Mouse (Mus musculus): ENCODE measurements at regions not wholly inside any gene's neighbourhood (a gene's known extent, or its start where the extent isn't known, plus 50 kb on each side); places are given as distances from the start of the nearest gene placed in this dataset.

GRCm38 (mm10) chr12:9271484-9271883 lies 241.7 kb downstream of the Ttc32 start:
- Histone ChIP-seq H3K4me3 (ENCODE audit: low read length) (no peak overlapping the region), H3K9me3 (ENCODE audit: control insufficient read depth, low read length) (no peaks in the 10 kb centered on the region), H3K4me2 (replicated peaks; ENCODE audit: low read depth, low read length) (no peak overlapping the region), H3K9ac (ENCODE audit: low read depth, low read length) (no peak overlapping the region), H3K4me1 (ENCODE audit: control insufficient read depth, insufficient read depth, low read length) (no peaks in the 10 kb centered on the region), H3K27ac (ENCODE audit: low read depth, low read length) (no peak overlapping the region), H3K27me3 (ENCODE audit: control insufficient read depth, insufficient read depth, low read length) (no peaks in the 10 kb centered on the region), H3K36me3 (ENCODE audit: control insufficient read depth, insufficient read depth, low read length) (no peaks in the 10 kb centered on the region)
- no peak for ATAC-seq (ENCODE audit: low FRiP score, low TSS enrichment)
- WGBS: 92% methylated on average over 2 of the region's 2 CpGs

DNA sequence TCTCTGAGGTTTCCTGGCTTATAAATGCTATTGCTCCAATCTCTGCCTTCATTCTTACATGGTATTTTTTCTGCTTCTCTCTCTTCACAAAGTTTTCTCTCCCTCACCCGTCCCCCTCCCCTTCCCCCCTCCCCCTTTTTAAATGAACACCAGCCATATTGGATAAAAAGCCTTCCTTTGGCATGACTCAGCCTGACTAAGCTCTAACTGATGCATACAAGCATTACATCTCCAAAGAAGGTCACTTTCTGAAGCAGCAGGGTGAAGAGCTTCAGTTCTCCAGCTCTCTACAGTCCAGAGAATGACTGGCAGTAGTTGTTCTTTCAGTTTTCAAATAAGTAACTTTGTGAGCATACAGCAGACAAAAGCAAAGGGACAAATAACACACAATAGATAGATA lies 244.4 kb downstream of the Ttc32 start:
- H3K9ac ChIP-seq (ENCODE audit: low read depth, low read length): no peak overlapping the region
- H3K9me3 ChIP-seq (ENCODE audit: control insufficient read depth, low read length): no peaks in the 10 kb centered on the region
- 50% methylated on average over 1 of the region's 1 CpGs for WGBS
- H3K4me2 ChIP-seq (replicated peaks; ENCODE audit: low read depth, low read length): no peak overlapping the region
- H3K36me3 ChIP-seq (ENCODE audit: control insufficient read depth, insufficient read depth, low read length): no peaks in the 10 kb centered on the region
- H3K4me3 ChIP-seq (ENCODE audit: low read length): no peak overlapping the region
- H3K4me1 ChIP-seq (ENCODE audit: control insufficient read depth, insufficient read depth, low read length): no peaks in the 10 kb centered on the region
- H3K27me3 ChIP-seq (ENCODE audit: control insufficient read depth, insufficient read depth, low read length): no peaks in the 10 kb centered on the region; the same call in 1 of the 2 replicates
- no peak for ATAC-seq (ENCODE audit: low FRiP score, low TSS enrichment)
- H3K27ac ChIP-seq (ENCODE audit: low read depth, low read length): no peak overlapping the region

DNA sequence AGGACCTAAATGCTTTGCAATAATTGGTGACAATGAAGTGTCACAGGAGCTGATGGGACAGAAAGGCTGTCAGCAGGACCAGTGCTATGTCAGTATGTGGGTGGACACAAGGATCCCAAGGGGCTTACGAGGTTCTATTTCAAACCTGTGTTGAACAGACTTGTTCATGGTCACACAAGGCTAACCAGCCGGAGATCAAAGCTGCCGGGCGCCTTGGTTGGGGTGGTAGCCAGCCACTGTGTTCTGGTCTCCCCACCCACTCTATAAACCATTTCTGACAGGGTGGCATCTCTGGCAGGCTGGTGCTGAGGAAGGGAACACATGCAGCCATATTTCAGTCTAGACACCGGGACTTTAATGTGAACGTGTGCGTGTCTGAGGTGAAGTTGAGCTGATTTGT lies 245.9 kb downstream of the Ttc32 start:
- Histone ChIP-seq H3K4me3 (ENCODE audit: low read length) (no peak overlapping the region), H3K9ac (ENCODE audit: low read depth, low read length) (no peak overlapping the region), H3K27me3 (ENCODE audit: control insufficient read depth, insufficient read depth, low read length) (no peaks in the 10 kb centered on the region; the same call in 1 of the 2 replicates), H3K4me2 (replicated peaks; ENCODE audit: low read depth, low read length) (no peak overlapping the region), H3K27ac (ENCODE audit: low read depth, low read length) (no peak overlapping the region), H3K9me3 (ENCODE audit: control insufficient read depth, low read length) (no peaks in the 10 kb centered on the region), H3K36me3 (ENCODE audit: control insufficient read depth, insufficient read depth, low read length) (no peaks in the 10 kb centered on the region), H3K4me1 (ENCODE audit: control insufficient read depth, insufficient read depth, low read length) (no peaks in the 10 kb centered on the region)
- ATAC-seq (ENCODE audit: low FRiP score, low TSS enrichment): peak; percentile 89
- 26% methylated on average over 7 of the region's 7 CpGs for WGBS

- Histone ChIP-seq H3K4me1 (ENCODE audit: control insufficient read depth, insufficient read depth, low read length) (no peaks in the 10 kb centered on the region), H3K9ac (ENCODE audit: low read depth, low read length) (no peak overlapping the region), H3K4me3 (ENCODE audit: low read length) (no peak overlapping the region), H3K36me3 (ENCODE audit: control insufficient read depth, insufficient read depth, low read length) (no peaks in the 10 kb centered on the region), H3K9me3 (ENCODE audit: control insufficient read depth, low read length) (no peaks in the 10 kb centered on the region), H3K4me2 (replicated peaks; ENCODE audit: low read depth, low read length) (no peak overlapping the region), H3K27ac (ENCODE audit: low read depth, low read length) (no peak overlapping the region), H3K27me3 (ENCODE audit: control insufficient read depth, insufficient read depth, low read length) (no peaks in the 10 kb centered on the region; the same call in 1 of the 2 replicates)
- ATAC-seq (ENCODE audit: low FRiP score, low TSS enrichment): no peak
- WGBS: 29% methylated on average over 5 of the region's 5 CpGs
Observed at GRCm38 (mm10) chr12:9278735-9279134, 248.9 kb downstream of the Ttc32 start.

- H3K4me1 ChIP-seq (ENCODE audit: control insufficient read depth, insufficient read depth, low read length): no peaks in the 10 kb centered on the region
- H3K4me2 ChIP-seq (replicated peaks; ENCODE audit: low read depth, low read length): no peak overlapping the region
- H3K27me3 ChIP-seq (ENCODE audit: control insufficient read depth, insufficient read depth, low read length): no peaks in the 10 kb centered on the region; the same call in 1 of the 2 replicates
- H3K9me3 ChIP-seq (ENCODE audit: control insufficient read depth, low read length): no peaks in the 10 kb centered on the region
- H3K27ac ChIP-seq (ENCODE audit: low read depth, low read length): no peak overlapping the region
- H3K4me3 ChIP-seq (ENCODE audit: low read length): no peak overlapping the region
- H3K9ac ChIP-seq (ENCODE audit: low read depth, low read length): no peak overlapping the region
- WGBS: 68% methylated on average over 5 of the region's 5 CpGs
- no peaks in the 10 kb centered on the region for H3K36me3 ChIP-seq (ENCODE audit: control insufficient read depth, insufficient read depth, low read length)
- ATAC-seq (ENCODE audit: low FRiP score, low TSS enrichment): no peak
Observed at GRCm38 (mm10) chr12:9279893-9280605, 250.3 kb downstream of the Ttc32 start.

DNA sequence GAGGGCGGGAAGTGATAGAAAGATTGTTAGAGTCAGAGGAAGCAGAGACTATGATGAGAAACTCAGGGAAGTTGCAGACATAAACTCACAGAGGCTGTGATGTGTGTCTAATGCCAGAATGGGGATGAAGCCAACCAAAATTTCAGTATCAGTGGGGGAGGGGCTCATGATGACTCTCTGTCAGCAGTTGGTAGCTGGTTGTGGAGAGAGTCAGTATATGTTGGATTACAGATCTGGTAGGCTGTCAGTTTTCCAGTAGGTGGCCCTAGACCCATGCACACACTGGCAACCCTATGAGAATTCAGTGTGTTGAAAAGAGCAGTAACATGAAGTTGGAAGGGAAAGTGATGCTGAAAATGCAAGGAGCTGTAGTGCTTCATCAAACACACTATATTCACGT lies 257.5 kb downstream of the Ttc32 start:
- H3K27ac ChIP-seq (ENCODE audit: low read depth, low read length): no peak overlapping the region
- H3K27me3 ChIP-seq (ENCODE audit: control insufficient read depth, insufficient read depth, low read length): no peaks in the 10 kb centered on the region
- no peaks in the 10 kb centered on the region for H3K4me1 ChIP-seq (ENCODE audit: control insufficient read depth, insufficient read depth, low read length)
- no peaks in the 10 kb centered on the region for H3K9me3 ChIP-seq (ENCODE audit: control insufficient read depth, low read length)
- no peak overlapping the region for H3K4me3 ChIP-seq (ENCODE audit: low read length)
- no peak overlapping the region for H3K9ac ChIP-seq (ENCODE audit: low read depth, low read length)
- H3K4me2 ChIP-seq (replicated peaks; ENCODE audit: low read depth, low read length): no peak overlapping the region
- no peaks in the 10 kb centered on the region for H3K36me3 ChIP-seq (ENCODE audit: control insufficient read depth, insufficient read depth, low read length)
- ATAC-seq (ENCODE audit: low FRiP score, low TSS enrichment): no peak
- 85% methylated on average over 2 of the region's 2 CpGs for WGBS

GRCm38 (mm10) chr12:9292656-9293055 lies 262.9 kb downstream of the Ttc32 start:
- Histone ChIP-seq H3K27ac (ENCODE audit: low read depth, low read length) (no peak overlapping the region), H3K9me3 (ENCODE audit: control insufficient read depth, low read length) (no peaks in the 10 kb centered on the region), H3K27me3 (ENCODE audit: control insufficient read depth, insufficient read depth, low read length) (no peaks in the 10 kb centered on the region), H3K4me3 (ENCODE audit: low read length) (no peak overlapping the region), H3K36me3 (ENCODE audit: control insufficient read depth, insufficient read depth, low read length) (no peaks in the 10 kb centered on the region), H3K4me2 (replicated peaks; ENCODE audit: low read depth, low read length) (no peak overlapping the region), H3K9ac (ENCODE audit: low read depth, low read length) (no peak overlapping the region), H3K4me1 (ENCODE audit: control insufficient read depth, insufficient read depth, low read length) (no peaks in the 10 kb centered on the region)
- ATAC-seq (ENCODE audit: low FRiP score, low TSS enrichment): no peak

DNA sequence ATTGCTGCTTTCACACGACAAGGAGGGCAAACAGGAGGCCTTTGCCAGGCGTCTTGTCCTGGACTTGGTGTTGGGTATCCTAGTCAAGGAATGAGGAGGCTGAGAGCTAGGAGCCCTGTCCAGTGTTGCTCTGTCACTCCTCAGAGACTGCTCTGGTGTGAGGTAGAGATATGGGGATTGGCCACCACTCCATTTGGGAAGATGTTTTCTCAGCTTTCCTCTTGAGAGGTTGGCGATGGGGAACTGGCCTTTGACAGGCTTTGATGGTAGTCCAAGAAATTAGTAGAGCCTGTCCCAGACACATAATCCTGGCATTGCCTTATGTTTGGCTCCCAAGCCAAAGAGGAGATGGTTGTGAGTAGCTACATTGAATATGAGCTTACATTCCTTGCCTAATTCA lies 265.4 kb downstream of the Ttc32 start:
- H3K9ac ChIP-seq (ENCODE audit: low read depth, low read length): no peak overlapping the region
- no peak overlapping the region for H3K27ac ChIP-seq (ENCODE audit: low read depth, low read length)
- H3K36me3 ChIP-seq (ENCODE audit: control insufficient read depth, insufficient read depth, low read length): no peaks in the 10 kb centered on the region
- no peaks in the 10 kb centered on the region for H3K9me3 ChIP-seq (ENCODE audit: control insufficient read depth, low read length)
- no peak overlapping the region for H3K4me2 ChIP-seq (replicated peaks; ENCODE audit: low read depth, low read length)
- WGBS: 89% methylated on average over 3 of the region's 3 CpGs
- no peak overlapping the region for H3K4me3 ChIP-seq (ENCODE audit: low read length)
- no peaks in the 10 kb centered on the region for H3K27me3 ChIP-seq (ENCODE audit: control insufficient read depth, insufficient read depth, low read length)
- no peaks in the 10 kb centered on the region for H3K4me1 ChIP-seq (ENCODE audit: control insufficient read depth, insufficient read depth, low read length)
- ATAC-seq (ENCODE audit: low FRiP score, low TSS enrichment): no peak

DNA sequence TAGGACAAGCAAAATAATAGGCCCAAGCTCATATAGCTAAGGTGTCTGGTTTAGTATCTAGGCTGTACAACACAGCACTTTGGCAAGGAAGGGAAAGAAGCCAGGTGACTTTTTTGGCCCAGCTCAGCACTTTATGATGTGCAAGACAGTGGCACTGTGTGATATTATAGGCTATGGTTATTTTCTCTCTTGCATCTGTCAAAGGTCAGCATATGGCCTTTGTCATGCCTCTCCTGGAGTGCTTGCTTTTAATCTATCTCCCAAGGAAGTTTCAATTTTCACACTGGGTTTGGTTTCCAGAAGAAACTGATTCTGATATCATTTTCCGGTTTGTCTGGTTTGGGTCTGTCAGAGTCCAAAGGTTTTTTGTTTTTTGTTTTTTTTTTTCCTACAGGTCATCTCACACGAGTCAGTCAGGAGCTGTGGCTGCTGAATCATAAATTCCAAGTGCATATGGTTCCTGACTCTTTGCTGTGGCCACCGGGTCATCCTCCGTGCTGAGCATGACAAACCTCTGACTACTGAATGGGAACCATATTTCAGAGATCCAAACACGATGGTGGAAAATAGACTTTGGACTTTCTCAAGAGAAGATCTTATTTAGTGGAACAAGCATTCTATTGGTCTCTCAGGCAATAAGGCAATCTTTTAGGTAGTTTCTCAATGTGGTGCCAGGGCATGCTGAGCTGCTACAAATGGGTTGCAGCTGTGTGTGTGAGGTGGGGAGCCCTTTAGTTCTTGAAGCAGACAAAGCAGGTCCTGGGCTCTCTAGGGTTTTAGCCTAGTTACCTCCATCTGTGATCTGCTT lies 269.3 kb downstream of the Ttc32 start:
- no peaks in the 10 kb centered on the region for H3K27me3 ChIP-seq (ENCODE audit: control insufficient read depth, insufficient read depth, low read length)
- WGBS: 31% methylated on average over 5 of the region's 5 CpGs
- no peak overlapping the region for H3K9ac ChIP-seq (ENCODE audit: low read depth, low read length)
- H3K4me3 ChIP-seq (ENCODE audit: low read length): no peak overlapping the region
- no peaks in the 10 kb centered on the region for H3K36me3 ChIP-seq (ENCODE audit: control insufficient read depth, insufficient read depth, low read length)
- no peak overlapping the region for H3K4me2 ChIP-seq (replicated peaks; ENCODE audit: low read depth, low read length)
- no peak overlapping the region for H3K27ac ChIP-seq (ENCODE audit: low read depth, low read length)
- no peak for ATAC-seq (ENCODE audit: low FRiP score, low TSS enrichment)
- H3K9me3 ChIP-seq (ENCODE audit: control insufficient read depth, low read length): no peaks in the 10 kb centered on the region
- H3K4me1 ChIP-seq (ENCODE audit: control insufficient read depth, insufficient read depth, low read length): no peaks in the 10 kb centered on the region

Measured in kidney, embryonic 14.5 days (tissue).